Mouse (Mus musculus): ENCODE measurements around the gene Atp1a2. TPM values are rescaled to one million over a fixed set of nuclear protein-coding genes. Genes with fewer than 3 reads are reported as not detected.

Gene Atp1a2
- 1.5 and 2.7 TPM in 2 replicates for polyA plus RNA-seq (2015; fragmentation: Nextera tagmentation; extraction: Ambion mirVana)

GRCm38 (mm10) chr1:172297611-172298537 is at the start of gene Atp1a2:
TSS of gene Atp1a2 (minus strand) at chr1:172298064.

DNA sequence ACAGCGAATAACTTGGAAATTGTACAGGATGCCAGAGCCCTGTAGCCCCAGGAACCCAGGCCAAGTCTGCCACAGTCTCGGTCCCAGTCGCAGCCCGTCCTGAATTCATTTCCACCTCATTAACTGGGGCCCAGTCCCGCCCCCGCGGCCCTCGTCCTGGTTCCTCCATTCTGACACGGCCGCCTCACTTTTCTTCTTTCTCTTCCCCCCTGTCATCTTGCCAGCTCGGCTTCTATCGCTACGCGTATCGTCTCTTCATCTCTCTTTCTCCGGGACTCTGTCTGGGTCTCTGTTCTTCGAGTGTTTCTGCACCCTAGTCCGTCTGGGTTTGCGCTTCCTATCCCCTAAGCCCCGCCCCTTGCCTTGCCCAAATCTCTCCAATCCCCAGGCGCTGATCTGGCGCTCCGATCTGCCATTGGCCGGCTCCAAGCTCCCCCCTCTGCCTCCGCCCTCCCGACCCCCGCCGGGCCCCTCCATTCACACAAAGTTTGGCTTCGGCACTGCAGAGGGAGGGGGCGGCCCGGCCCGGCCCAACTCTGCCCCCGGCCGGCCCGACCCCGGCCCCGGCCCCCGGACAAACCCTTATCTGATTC is 43.0 kb upstream of the Atp1a2 start, which contains the start of gene Kcnj10:
Gene Kcnj10 (plus strand): TSS at position 482 of the 593 bp plus-strand sequence.

GRCm38 (mm10) chr1:172329131-172329530 is 31.3 kb upstream of the Atp1a2 start, which contains the start of gene Kcnj9:
TSS of gene Kcnj9 (minus strand) at chr1:172329318.

GRCm38 (mm10) chr1:172261477-172262078 is 36.3 kb downstream of the Atp1a2 start, which contains the start of gene Igsf8:
TSS of gene Igsf8 (plus strand) at chr1:172261641.

GRCm38 (mm10) chr1:172258314-172258713 is 39.5 kb downstream of the Atp1a2 start, which contains the start of gene Atp1a4:
TSS of gene Atp1a4 (minus strand) at chr1:172258414.

Other genes with a start within 250 kb of the Atp1a2 start
- gene Nhlh1, start 240.5 kb downstream of the Atp1a2 start, polyA plus RNA-seq (2015; fragmentation: Nextera tagmentation; extraction: Ambion mirVana), result not detected in 2 replicates
- 56.9 and 66.1 TPM in 2 replicates for gene Copa, start 215.5 kb downstream of the Atp1a2 start, polyA plus RNA-seq (2015; fragmentation: Nextera tagmentation; extraction: Ambion mirVana)
- 41.3 and 48.7 TPM in 2 replicates for gene Ncstn, start 215.3 kb downstream of the Atp1a2 start, polyA plus RNA-seq (2015; fragmentation: Nextera tagmentation; extraction: Ambion mirVana)
- gene Pex19, start 171.3 kb downstream of the Atp1a2 start, polyA plus RNA-seq (2015; fragmentation: Nextera tagmentation; extraction: Ambion mirVana), result 41.0 and 46.4 TPM in 2 replicates
- 70.2 and 78.3 TPM in 2 replicates for gene Dcaf8, start 150.0 kb downstream of the Atp1a2 start, polyA plus RNA-seq (2015; fragmentation: Nextera tagmentation; extraction: Ambion mirVana)
- gene Pea15a, start 91.3 kb downstream of the Atp1a2 start, polyA plus RNA-seq (2015; fragmentation: Nextera tagmentation; extraction: Ambion mirVana), result 26.7 and 34.6 TPM in 2 replicates
- gene Casq1, start 78.2 kb downstream of the Atp1a2 start, polyA plus RNA-seq (2015; fragmentation: Nextera tagmentation; extraction: Ambion mirVana), result 0.57 and 0.62 TPM in 2 replicates
- gene Atp1a4, start 39.6 kb downstream of the Atp1a2 start, polyA plus RNA-seq (2015; fragmentation: Nextera tagmentation; extraction: Ambion mirVana), result not detected in 2 replicates
- 19.6 and 21.5 TPM in 2 replicates for gene Igsf8, start 36.4 kb downstream of the Atp1a2 start, polyA plus RNA-seq (2015; fragmentation: Nextera tagmentation; extraction: Ambion mirVana)
- gene Kcnj9, start 31.3 kb upstream of the Atp1a2 start, polyA plus RNA-seq (2015; fragmentation: Nextera tagmentation; extraction: Ambion mirVana), result 0.07 TPM in 1 of 2 replicates, not detected in the other
- gene Kcnj10, start 43.1 kb upstream of the Atp1a2 start, polyA plus RNA-seq (2015; fragmentation: Nextera tagmentation; extraction: Ambion mirVana), result 0.28 and 0.35 TPM in 2 replicates
- gene Pigm, start 78.5 kb upstream of the Atp1a2 start, polyA plus RNA-seq (2015; fragmentation: Nextera tagmentation; extraction: Ambion mirVana), result 3.3 and 3.5 TPM in 2 replicates
- gene Slamf9, start 177.3 kb upstream of the Atp1a2 start, polyA plus RNA-seq (2015; fragmentation: Nextera tagmentation; extraction: Ambion mirVana), result 1.2 and 1.3 TPM in 2 replicates
- gene Igsf9, start 183.7 kb upstream of the Atp1a2 start, polyA plus RNA-seq (2015; fragmentation: Nextera tagmentation; extraction: Ambion mirVana), result 1.5 and 1.7 TPM in 2 replicates
- 162 and 194 TPM in 2 replicates for gene Tagln2, start 202.0 kb upstream of the Atp1a2 start, polyA plus RNA-seq (2015; fragmentation: Nextera tagmentation; extraction: Ambion mirVana)
- 2.2 and 2.6 TPM in 2 replicates for gene Cfap45, start 222.7 kb upstream of the Atp1a2 start, polyA plus RNA-seq (2015; fragmentation: Nextera tagmentation; extraction: Ambion mirVana)

All from spleen, postnatal 0 days (tissue).